Mouse (Mus musculus) heart, postnatal 25 days (tissue): ENCODE data around the gene P4ha2. TPM values are rescaled to one million over a fixed set of nuclear protein-coding genes. Genes with fewer than 3 reads are reported as not detected.
A peak's percentile ranks its signal among the peaks of the same experiment; 100 is the strongest.

Experiments used
- DNase-seq: peaks from one replicate; pipeline ENCODE4 v3.0.0; 2022; ENCODE audit warnings: low spot score
- intact Hi-C: fragments of 180-260 bp; cut with DNase I; formaldehyde crosslinking; loops from one replicate; pipeline ENCODE4 v1.15.1; 2025
- total RNA-seq, 2 experiments: library from RNA; stranded (reverse); gene quantifications; 2 replicates each; pipeline ENCODE4 v1.2.3; 2021

The P4ha2 gene
- total RNA-seq, 2 experiments from 2014 or later, result 56.6 to 61.7 TPM

- DNase-seq, result peak; percentile 59
- intact Hi-C loops, result no loop called here
Observed at GRCm38 (mm10) chr11:54100692-54101591, 1.0 kb downstream of the P4ha2 start.

GRCm38 (mm10) chr11:54101701-54102100 lies 1.8 kb downstream of the P4ha2 start:
- intact Hi-C loops, result no loop called here

GRCm38 (mm10) chr11:54102706-54103449 lies 3.0 kb downstream of the P4ha2 start:
- intact Hi-C loops, result no loop called here

More at GRCm38 (mm10) chr11:54101701-54102100, 1.8 kb downstream of the P4ha2 start:
- no peak for DNase-seq

GRCm38 (mm10) chr11:54105011-54105410 lies 5.1 kb downstream of the P4ha2 start:
- intact Hi-C loops, result no loop called here
- no peak for DNase-seq

More at GRCm38 (mm10) chr11:54102706-54103449, 3.0 kb downstream of the P4ha2 start:
- peak; percentile 35 for DNase-seq

- DNase-seq, result no peak
- intact Hi-C loops, result no loop called here
Observed at GRCm38 (mm10) chr11:54106676-54107075, 6.8 kb downstream of the P4ha2 start.

- intact Hi-C loops, result no loop called here
- peak; percentile 43 for DNase-seq
Observed at GRCm38 (mm10) chr11:54107239-54107638, 7.3 kb downstream of the P4ha2 start.

GRCm38 (mm10) chr11:54108131-54108530 lies 8.2 kb downstream of the P4ha2 start:
- intact Hi-C loops, result no loop called here

GRCm38 (mm10) chr11:54108894-54109293 lies 9.0 kb downstream of the P4ha2 start:
- intact Hi-C loops, result no loop called here
- DNase-seq, result peak; percentile 57

More at GRCm38 (mm10) chr11:54108131-54108530, 8.2 kb downstream of the P4ha2 start:
- no peak for DNase-seq

- DNase-seq, result no peak
- intact Hi-C loops, result no loop called here
Observed at GRCm38 (mm10) chr11:54111291-54111690, 11.4 kb downstream of the P4ha2 start.

- intact Hi-C loops, result no loop called here
- DNase-seq, result peak; percentile 34
Observed at GRCm38 (mm10) chr11:54111976-54112741, 12.3 kb downstream of the P4ha2 start.

- intact Hi-C loops, result no loop called here
- peak; percentile 97 for DNase-seq
Observed at GRCm38 (mm10) chr11:54112920-54113319, 13.0 kb downstream of the P4ha2 start.

GRCm38 (mm10) chr11:54113352-54113751 lies 13.5 kb downstream of the P4ha2 start:
- intact Hi-C loops, result no loop called here
- DNase-seq, result no peak

- intact Hi-C loops, result no loop called here
Observed at GRCm38 (mm10) chr11:54114746-54115145, 14.9 kb downstream of the P4ha2 start.

GRCm38 (mm10) chr11:54115301-54115700 lies 15.4 kb downstream of the P4ha2 start:
- DNase-seq, result no peak
- intact Hi-C loops, result no loop called here

More at GRCm38 (mm10) chr11:54114746-54115145, 14.9 kb downstream of the P4ha2 start:
- DNase-seq, result no peak

- intact Hi-C loops, result no loop called here
- DNase-seq, result no peak
Observed at GRCm38 (mm10) chr11:54115911-54116310, 16.0 kb downstream of the P4ha2 start.

- intact Hi-C loops, result no loop called here
- DNase-seq, result no peak
Observed at GRCm38 (mm10) chr11:54116406-54116805, 16.5 kb downstream of the P4ha2 start.

- intact Hi-C loops, result no loop called here
- DNase-seq, result no peak
Observed at GRCm38 (mm10) chr11:54117096-54117495, 17.2 kb downstream of the P4ha2 start.

- DNase-seq, result no peak
Observed at GRCm38 (mm10) chr11:54119126-54119525, 19.2 kb downstream of the P4ha2 start.

GRCm38 (mm10) chr11:54119740-54120360 lies 20.0 kb downstream of the P4ha2 start:
- DNase-seq, result no peak
- intact Hi-C loops, result no loop called here

More at GRCm38 (mm10) chr11:54119126-54119525, 19.2 kb downstream of the P4ha2 start:
- intact Hi-C loops, result no loop called here
